Mouse (Mus musculus): ENCODE measurements at regions not wholly inside any gene's neighbourhood (a gene's known extent, or its start where the extent isn't known, plus 50 kb on each side); places are given as distances from the start of the nearest gene placed in this dataset.

- no peaks in the 10 kb centered on the region for H3K4me1 ChIP-seq (ENCODE audit: control insufficient read depth, insufficient read depth, low read length)
- TF ChIP-seq CTCF (IDR thresholded peaks at IDR 0.05; ENCODE audit: low read depth, low read length) (no peak), POLR2A (IDR thresholded peaks at IDR 0.05; ENCODE audit: extremely low read depth, insufficient read depth, low read length) (no peak)
- H3K27me3 ChIP-seq (ENCODE audit: control insufficient read depth, insufficient read depth, low read length), result 0 out of 2 replicates have a peak, but pooled peaks cover 2% of the 10 kb centered on the region
- no peak overlapping the region for H3K27ac ChIP-seq (replicated peaks; ENCODE audit: insufficient read depth, low read depth, low read length)
- DNase-seq (ENCODE audit: extremely low read depth, low read depth, low spot score), result no peak
- no peak overlapping the region for H3K4me3 ChIP-seq (ENCODE audit: insufficient read depth, low read depth, low read length)
- H3K9ac ChIP-seq (ENCODE audit: low read depth, low read length), result no peak overlapping the region
- H3K36me3 ChIP-seq (ENCODE audit: control insufficient read depth, insufficient read depth, low read length), result no peaks in the 10 kb centered on the region
- WGBS, result 17% methylated on average over 8 of the region's 8 CpGs
- H3K79me2 ChIP-seq (ENCODE audit: control insufficient read depth, insufficient read depth, low read length), result no peaks in the 10 kb centered on the region
Measured at GRCm38 (mm10) chr11:111732096-111732495, 666.1 kb downstream of the Kcnj2 start.

DNA sequence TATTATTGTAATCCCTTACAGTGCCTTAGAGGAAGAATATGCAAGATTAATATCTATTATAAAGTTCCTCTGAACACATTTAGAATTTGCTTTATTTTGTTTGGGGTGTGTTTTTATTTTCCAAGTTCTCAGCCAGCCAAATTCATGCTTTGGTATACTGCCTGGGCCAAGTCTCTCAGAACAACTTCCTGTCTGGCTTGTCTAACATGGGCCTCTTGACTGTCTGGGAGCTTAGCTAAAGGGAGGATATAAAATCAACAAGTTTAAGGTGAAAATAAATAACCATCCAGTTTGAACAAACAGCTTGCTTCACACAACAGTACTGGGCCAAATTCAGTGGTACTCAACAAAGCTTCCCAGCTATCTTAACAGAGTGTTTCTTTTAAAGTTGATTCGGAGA is 669.5 kb downstream of the Kcnj2 start:
- Histone ChIP-seq H3K79me2 (ENCODE audit: control insufficient read depth, insufficient read depth, low read length) (no peaks in the 10 kb centered on the region), H3K9ac (ENCODE audit: low read depth, low read length) (no peak overlapping the region), H3K4me3 (ENCODE audit: insufficient read depth, low read depth, low read length) (no peak overlapping the region), H3K4me1 (ENCODE audit: control insufficient read depth, insufficient read depth, low read length) (no peaks in the 10 kb centered on the region), H3K27ac (replicated peaks; ENCODE audit: insufficient read depth, low read depth, low read length) (no peak overlapping the region), H3K36me3 (ENCODE audit: control insufficient read depth, insufficient read depth, low read length) (no peaks in the 10 kb centered on the region), H3K27me3 (ENCODE audit: control insufficient read depth, insufficient read depth, low read length) (0 out of 2 replicates have a peak, but pooled peaks cover 2% of the 10 kb centered on the region)
- 92% methylated on average over 1 of the region's 1 CpGs for WGBS
- peak; percentile 0 for DNase-seq (ENCODE audit: extremely low read depth, low read depth, low spot score)
- TF ChIP-seq CTCF (IDR thresholded peaks at IDR 0.05; ENCODE audit: low read depth, low read length), result no peak
- no peak for TF ChIP-seq POLR2A (IDR thresholded peaks at IDR 0.05; ENCODE audit: extremely low read depth, insufficient read depth, low read length)

GRCm38 (mm10) chr11:111735961-111736360 is 670.0 kb downstream of the Kcnj2 start:
- 0 out of 2 replicates have a peak, but pooled peaks cover 2% of the 10 kb centered on the region for H3K27me3 ChIP-seq (ENCODE audit: control insufficient read depth, insufficient read depth, low read length)
- no peak for TF ChIP-seq CTCF (IDR thresholded peaks at IDR 0.05; ENCODE audit: low read depth, low read length)
- TF ChIP-seq POLR2A (IDR thresholded peaks at IDR 0.05; ENCODE audit: extremely low read depth, insufficient read depth, low read length), result no peak
- H3K4me1 ChIP-seq (ENCODE audit: control insufficient read depth, insufficient read depth, low read length), result no peaks in the 10 kb centered on the region
- H3K4me3 ChIP-seq (ENCODE audit: insufficient read depth, low read depth, low read length), result no peak overlapping the region
- no peak overlapping the region for H3K27ac ChIP-seq (replicated peaks; ENCODE audit: insufficient read depth, low read depth, low read length)
- H3K9ac ChIP-seq (ENCODE audit: low read depth, low read length), result no peak overlapping the region
- no peaks in the 10 kb centered on the region for H3K36me3 ChIP-seq (ENCODE audit: control insufficient read depth, insufficient read depth, low read length)
- 75% methylated on average over 5 of the region's 5 CpGs for WGBS
- DNase-seq (ENCODE audit: extremely low read depth, low read depth, low spot score), result peak; percentile 5
- H3K79me2 ChIP-seq (ENCODE audit: control insufficient read depth, insufficient read depth, low read length), result no peaks in the 10 kb centered on the region

DNA sequence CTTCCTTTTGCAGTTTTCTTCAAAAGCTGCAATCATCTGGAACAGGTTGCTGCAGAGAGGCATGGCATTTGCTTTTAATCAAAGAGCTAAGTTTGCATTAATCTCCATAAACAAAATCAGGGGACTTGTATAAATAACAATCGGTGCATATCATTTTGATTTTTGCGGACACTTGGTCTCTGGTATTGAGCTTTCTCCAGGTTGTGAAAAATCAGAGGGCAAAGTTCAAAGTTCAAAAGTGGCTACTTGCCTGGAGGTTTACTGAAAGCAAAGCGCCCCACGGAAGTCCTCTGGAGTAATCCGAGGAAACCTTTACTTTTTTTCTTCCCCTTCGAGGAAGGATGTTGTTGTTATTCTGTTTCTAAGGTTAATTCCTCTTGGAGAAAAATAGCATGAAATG is 677.4 kb downstream of the Kcnj2 start:
- no peak overlapping the region for H3K9ac ChIP-seq (ENCODE audit: low read depth, low read length)
- H3K4me3 ChIP-seq (ENCODE audit: insufficient read depth, low read depth, low read length), result no peak overlapping the region
- no peaks in the 10 kb centered on the region for H3K79me2 ChIP-seq (ENCODE audit: control insufficient read depth, insufficient read depth, low read length)
- H3K36me3 ChIP-seq (ENCODE audit: control insufficient read depth, insufficient read depth, low read length), result no peaks in the 10 kb centered on the region
- no peak overlapping the region for H3K27ac ChIP-seq (replicated peaks; ENCODE audit: insufficient read depth, low read depth, low read length)
- WGBS, result 24% methylated on average over 6 of the region's 6 CpGs
- no peak for TF ChIP-seq POLR2A (IDR thresholded peaks at IDR 0.05; ENCODE audit: extremely low read depth, insufficient read depth, low read length)
- no peak for TF ChIP-seq CTCF (IDR thresholded peaks at IDR 0.05; ENCODE audit: low read depth, low read length)
- peak; percentile 48 for DNase-seq (ENCODE audit: extremely low read depth, low read depth, low spot score)
- no peaks in the 10 kb centered on the region for H3K27me3 ChIP-seq (ENCODE audit: control insufficient read depth, insufficient read depth, low read length)
- no peaks in the 10 kb centered on the region for H3K4me1 ChIP-seq (ENCODE audit: control insufficient read depth, insufficient read depth, low read length)

DNA sequence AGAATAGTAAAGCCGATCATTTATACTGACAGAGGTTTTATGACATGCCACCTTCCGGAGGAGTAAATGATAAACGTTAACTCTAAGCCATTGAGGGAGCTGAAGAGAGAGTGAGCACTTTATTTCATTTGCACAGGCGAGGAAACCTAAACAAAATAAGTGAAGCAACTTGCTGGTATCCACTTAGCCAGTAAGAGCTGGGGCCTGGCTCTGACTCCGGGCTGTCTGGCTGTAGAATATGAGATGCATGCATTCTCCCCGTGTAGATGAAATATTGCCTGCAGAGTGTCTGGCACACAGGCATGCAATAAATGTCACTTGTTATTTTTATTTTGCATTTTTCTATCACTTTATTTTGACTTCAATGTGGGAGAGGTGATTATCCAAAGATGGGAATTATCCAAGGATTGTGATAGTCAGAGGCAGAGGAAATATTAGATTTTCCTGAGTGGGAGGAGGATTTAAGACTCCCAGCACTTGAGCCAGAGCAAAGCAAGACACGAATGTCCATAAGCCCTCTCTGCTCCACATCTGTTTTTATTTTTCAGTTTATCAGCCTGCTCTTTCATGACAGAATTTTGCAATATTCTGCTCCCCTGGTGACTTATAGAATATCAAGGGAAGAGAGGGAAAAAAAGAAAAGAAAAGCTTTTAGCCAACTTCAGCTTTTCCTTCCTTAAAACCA is 681.4 kb downstream of the Kcnj2 start:
- no peak overlapping the region for H3K9ac ChIP-seq (ENCODE audit: low read depth, low read length)
- H3K27me3 ChIP-seq (ENCODE audit: control insufficient read depth, insufficient read depth, low read length), result no peaks in the 10 kb centered on the region
- no peak overlapping the region for H3K4me3 ChIP-seq (ENCODE audit: insufficient read depth, low read depth, low read length)
- no peak for DNase-seq (ENCODE audit: extremely low read depth, low read depth, low spot score)
- no peaks in the 10 kb centered on the region for H3K79me2 ChIP-seq (ENCODE audit: control insufficient read depth, insufficient read depth, low read length)
- no peak overlapping the region for H3K27ac ChIP-seq (replicated peaks; ENCODE audit: insufficient read depth, low read depth, low read length)
- no peaks in the 10 kb centered on the region for H3K36me3 ChIP-seq (ENCODE audit: control insufficient read depth, insufficient read depth, low read length)
- no peaks in the 10 kb centered on the region for H3K4me1 ChIP-seq (ENCODE audit: control insufficient read depth, insufficient read depth, low read length)
- WGBS, result 75% methylated on average over 7 of the region's 7 CpGs
- no peak for TF ChIP-seq CTCF (IDR thresholded peaks at IDR 0.05; ENCODE audit: low read depth, low read length)
- TF ChIP-seq POLR2A (IDR thresholded peaks at IDR 0.05; ENCODE audit: extremely low read depth, insufficient read depth, low read length), result no peak

DNA sequence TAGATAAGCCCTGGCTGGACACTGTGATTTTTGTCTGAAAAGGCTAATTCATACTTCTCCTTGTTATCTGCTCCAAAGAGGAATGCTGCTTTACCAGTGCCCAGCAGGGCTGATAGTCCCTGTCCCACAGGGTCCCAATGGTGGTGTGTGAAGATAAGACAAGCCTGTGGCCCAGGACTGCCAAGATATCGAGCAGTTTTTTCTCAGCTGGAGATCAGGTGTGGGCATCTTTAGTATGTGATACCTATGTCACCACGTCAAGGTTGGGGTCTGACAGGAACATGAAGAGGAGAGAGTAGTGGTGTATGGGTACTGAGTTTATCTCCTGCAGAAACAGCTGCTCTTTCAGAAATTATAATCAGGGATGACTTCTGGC is 682.0 kb downstream of the Kcnj2 start:
- no peaks in the 10 kb centered on the region for H3K27me3 ChIP-seq (ENCODE audit: control insufficient read depth, insufficient read depth, low read length)
- no peaks in the 10 kb centered on the region for H3K36me3 ChIP-seq (ENCODE audit: control insufficient read depth, insufficient read depth, low read length)
- no peaks in the 10 kb centered on the region for H3K4me1 ChIP-seq (ENCODE audit: control insufficient read depth, insufficient read depth, low read length)
- DNase-seq (ENCODE audit: extremely low read depth, low read depth, low spot score), result no peak
- 56% methylated on average over 2 of the region's 2 CpGs for WGBS
- no peak overlapping the region for H3K9ac ChIP-seq (ENCODE audit: low read depth, low read length)
- H3K4me3 ChIP-seq (ENCODE audit: insufficient read depth, low read depth, low read length), result no peak overlapping the region
- H3K79me2 ChIP-seq (ENCODE audit: control insufficient read depth, insufficient read depth, low read length), result no peaks in the 10 kb centered on the region
- TF ChIP-seq CTCF (IDR thresholded peaks at IDR 0.05; ENCODE audit: low read depth, low read length) (no peak), POLR2A (IDR thresholded peaks at IDR 0.05; ENCODE audit: extremely low read depth, insufficient read depth, low read length) (no peak)
- no peak overlapping the region for H3K27ac ChIP-seq (replicated peaks; ENCODE audit: insufficient read depth, low read depth, low read length)
